Mouse (Mus musculus) midbrain, embryonic 10.5 days (tissue): ENCODE results near the gene Hbs1l. TPM values are rescaled to one million over a fixed set of nuclear protein-coding genes. Genes with fewer than 3 reads are reported as not detected.

Experiments
- DNase-seq: peaks from one replicate; pipeline ENCODE4 v3.0.0-alpha.2; 2017; ENCODE audit warnings: low spot score
- H3K27ac ChIP-seq: fragments of 300-500 bp; sonication (generic); replicated peaks from 2 replicates; pipeline ENCODE4 v1.5.1; 2016; ENCODE audit warnings: mild to moderate bottlenecking
- H3K27me3 ChIP-seq: fragments of 300-500 bp; sonication (generic); 2 replicates; pipeline ENCODE4 v1.6.1; 2016; ENCODE audit warnings: low read depth, mild to moderate bottlenecking; ENCODE audit not compliant: poor library complexity, severe bottlenecking
- H3K36me3 ChIP-seq: fragments of 300-500 bp; sonication (generic); 2 replicates; pipeline ENCODE4 v1.6.1; 2016; ENCODE audit warnings: mild to moderate bottlenecking, moderate library complexity
- H3K4me1 ChIP-seq: fragments of 300-500 bp; sonication (generic); 2 replicates; pipeline ENCODE4 v1.6.1; 2016
- H3K4me3 ChIP-seq: fragments of 300-500 bp; sonication (generic); 2 replicates; pipeline ENCODE4 v1.5.1; 2016; ENCODE audit warnings: mild to moderate bottlenecking, moderate library complexity
- H3K9me3 ChIP-seq: fragments of 300-500 bp; sonication (generic); replicated peaks from 2 replicates; pipeline ENCODE4 v1.6.1; 2016; ENCODE audit warnings: mild to moderate bottlenecking
- WGBS: fragments of 180-500 bp; shearing (Covaris S2); methylation state at CpG from one replicate; pipeline ENCODE4 v1.1.7; 2016; 5-methylcytosine and 5-hydroxymethylcytosine counted together
- polyA plus RNA-seq: library from polyadenylated mRNA; unstranded; fragments of >200 nt; fragmentation: Nextera tagmentation; extraction: Ambion mirVana; gene quantifications from 2 replicates; pipeline ENCODE4 v1.2.1, GENCODE M21; 2016

The Hbs1l gene
- polyA plus RNA-seq, 1 experiment from 2014 or later: 136 TPM

DNA sequence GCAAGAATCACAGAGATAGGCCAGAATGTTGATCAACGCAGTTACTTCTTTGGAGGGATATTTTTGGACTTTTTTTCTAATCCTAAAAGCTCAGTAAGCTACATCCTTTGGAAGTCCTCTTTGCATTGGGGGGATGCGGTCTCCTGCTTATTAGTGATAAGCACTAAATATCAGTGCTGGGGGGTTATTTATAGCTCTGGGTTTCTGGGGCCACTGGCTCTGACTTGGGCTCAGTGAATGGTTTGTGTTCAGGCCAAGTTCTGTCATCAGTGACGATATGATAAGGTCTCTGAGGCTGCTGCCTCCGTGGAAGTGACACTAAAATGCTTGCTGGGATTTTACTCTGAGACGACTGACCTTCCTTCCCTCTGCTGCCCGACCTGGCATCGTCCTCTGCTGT is 104.3 kb downstream of the Hbs1l start:
- 71% methylated on average over 7 of the region's 7 CpGs for WGBS
- Histone ChIP-seq H3K27ac (no peak overlapping the region), H3K4me1 (0 out of 2 replicates have a peak, but pooled peaks cover 10% of the 10 kb centered on the region), H3K4me3 (no peak overlapping the region), H3K27me3 (no peaks in the 10 kb centered on the region), H3K36me3 (no peaks in the 10 kb centered on the region), H3K9me3 (no peaks in the 10 kb centered on the region)
- no peak for DNase-seq

DNA sequence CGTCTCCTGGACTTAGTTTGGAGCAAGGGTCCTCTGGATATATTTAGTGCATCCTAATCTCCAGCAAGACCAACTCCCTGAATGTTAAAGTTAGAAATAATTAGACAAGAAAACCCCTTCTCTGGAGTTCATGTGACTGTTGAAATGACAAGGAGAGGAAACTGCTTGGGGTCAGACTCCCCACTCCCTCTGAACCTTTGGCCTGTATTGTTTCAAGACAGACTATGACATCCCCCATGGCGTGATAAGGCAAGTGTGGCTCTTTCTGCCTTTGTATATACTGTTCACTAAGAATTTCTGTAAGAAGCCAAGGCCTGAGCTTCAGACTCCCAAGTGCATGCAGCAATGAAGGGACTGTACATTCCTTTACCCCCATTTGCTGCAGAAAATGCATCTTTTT is 104.7 kb downstream of the Hbs1l start:
- no peak for DNase-seq
- Histone ChIP-seq H3K27me3 (no peaks in the 10 kb centered on the region), H3K9me3 (no peaks in the 10 kb centered on the region), H3K27ac (no peak overlapping the region), H3K4me3 (no peak overlapping the region), H3K36me3 (no peaks in the 10 kb centered on the region), H3K4me1 (0 out of 2 replicates have a peak, but pooled peaks cover 10% of the 10 kb centered on the region)
- 51% methylated on average over 2 of the region's 2 CpGs for WGBS

GRCm38 (mm10) chr10:21401259-21401658 is 105.5 kb downstream of the Hbs1l start:
- DNase-seq: no peak
- Histone ChIP-seq H3K36me3 (no peaks in the 10 kb centered on the region), H3K27me3 (no peaks in the 10 kb centered on the region), H3K9me3 (no peaks in the 10 kb centered on the region), H3K4me1 (0 out of 2 replicates have a peak, but pooled peaks cover 10% of the 10 kb centered on the region), H3K4me3 (no peak overlapping the region), H3K27ac (no peak overlapping the region)
- WGBS: 79% methylated on average over 4 of the region's 4 CpGs

GRCm38 (mm10) chr10:21404822-21405221 is 109.0 kb downstream of the Hbs1l start:
- Histone ChIP-seq H3K27me3 (no peaks in the 10 kb centered on the region), H3K9me3 (no peaks in the 10 kb centered on the region), H3K4me1 (0 out of 2 replicates have a peak, but pooled peaks cover 7% of the 10 kb centered on the region), H3K4me3 (no peak overlapping the region), H3K27ac (no peak overlapping the region), H3K36me3 (no peaks in the 10 kb centered on the region)
- no peak for DNase-seq
- 95% methylated on average over 4 of the region's 4 CpGs for WGBS

- no peak for DNase-seq
- 0 out of 2 replicates have a peak, but pooled peaks cover 3% of the 10 kb centered on the region for H3K4me1 ChIP-seq
- no peak overlapping the region for H3K27ac ChIP-seq
- WGBS: 84% methylated on average over 11 of the region's 11 CpGs
- no peaks in the 10 kb centered on the region for H3K27me3 ChIP-seq
- no peaks in the 10 kb centered on the region for H3K9me3 ChIP-seq
- no peaks in the 10 kb centered on the region for H3K36me3 ChIP-seq
- H3K4me3 ChIP-seq: no peak overlapping the region
Observed at GRCm38 (mm10) chr10:21405707-21406534, 110.1 kb downstream of the Hbs1l start.

GRCm38 (mm10) chr10:21410711-21411110 is 114.9 kb downstream of the Hbs1l start:
- Histone ChIP-seq H3K4me1 (no peaks in the 10 kb centered on the region), H3K27ac (no peak overlapping the region), H3K4me3 (no peak overlapping the region), H3K27me3 (no peaks in the 10 kb centered on the region), H3K36me3 (no peaks in the 10 kb centered on the region), H3K9me3 (no peaks in the 10 kb centered on the region)
- 87% methylated on average over 5 of the region's 5 CpGs for WGBS
- DNase-seq: no peak

GRCm38 (mm10) chr10:21411621-21412205 is 115.9 kb downstream of the Hbs1l start:
- no peak for DNase-seq
- no peak overlapping the region for H3K4me3 ChIP-seq
- H3K27ac ChIP-seq: no peak overlapping the region
- WGBS: 75% methylated on average over 6 of the region's 6 CpGs
- H3K4me1 ChIP-seq: no peaks in the 10 kb centered on the region
- no peaks in the 10 kb centered on the region for H3K27me3 ChIP-seq
- no peaks in the 10 kb centered on the region for H3K9me3 ChIP-seq
- no peaks in the 10 kb centered on the region for H3K36me3 ChIP-seq

DNA sequence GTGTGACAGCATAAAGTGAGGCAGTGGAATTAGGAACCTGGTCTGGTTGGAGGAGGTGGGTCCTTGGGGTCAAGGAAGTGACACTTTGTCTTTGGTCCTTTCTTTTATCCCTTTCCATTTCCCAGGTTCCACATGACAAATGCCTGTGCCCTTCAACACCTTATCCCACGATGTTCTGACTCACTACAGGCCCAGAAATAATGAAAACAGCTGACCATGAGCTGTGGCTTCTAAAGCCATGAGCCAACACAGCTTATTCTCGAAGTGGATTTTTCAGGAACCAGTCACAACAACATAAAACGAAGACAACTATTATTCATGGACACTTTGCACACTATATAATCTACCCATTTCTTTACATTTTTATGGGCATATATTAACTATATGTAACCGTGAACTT is 119.3 kb downstream of the Hbs1l start:
- Histone ChIP-seq H3K36me3 (no peaks in the 10 kb centered on the region), H3K27ac (no peak overlapping the region), H3K4me1 (no peaks in the 10 kb centered on the region), H3K9me3 (no peaks in the 10 kb centered on the region), H3K4me3 (no peak overlapping the region), H3K27me3 (no peaks in the 10 kb centered on the region)
- no peak for DNase-seq
- 89% methylated on average over 4 of the region's 4 CpGs for WGBS

DNA sequence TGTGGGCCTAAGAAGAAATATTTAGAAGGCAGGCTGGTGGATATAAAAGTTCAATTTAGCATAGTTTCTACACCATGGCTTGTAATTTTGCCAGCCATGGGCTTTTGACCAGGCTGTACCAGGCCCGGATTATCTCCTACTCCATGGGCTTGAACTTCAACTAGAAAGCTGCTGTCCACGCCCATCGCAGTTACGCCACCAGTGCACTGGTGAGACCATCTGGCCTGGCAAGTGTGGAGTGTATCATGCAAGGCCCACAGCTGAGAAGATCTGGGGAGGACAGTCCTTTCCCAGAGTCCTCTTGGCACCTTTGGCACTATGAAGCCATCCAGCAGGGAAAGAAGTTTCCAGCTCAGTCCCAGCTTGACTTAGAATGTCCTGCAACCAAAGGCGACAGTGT is 120.4 kb downstream of the Hbs1l start:
- H3K27ac ChIP-seq: no peak overlapping the region
- DNase-seq: no peak
- H3K4me3 ChIP-seq: no peak overlapping the region
- H3K36me3 ChIP-seq: no peaks in the 10 kb centered on the region
- H3K27me3 ChIP-seq: no peaks in the 10 kb centered on the region
- H3K9me3 ChIP-seq: no peaks in the 10 kb centered on the region
- H3K4me1 ChIP-seq: no peaks in the 10 kb centered on the region
- 93% methylated on average over 5 of the region's 5 CpGs for WGBS

Other genes with a start within 250 kb of the Hbs1l start
- 5.1 and 6.8 TPM in 2 replicates for gene Myb, start 135.0 kb upstream of the Hbs1l start, polyA plus RNA-seq
- gene Aldh8a1, start 81.3 kb downstream of the Hbs1l start, polyA plus RNA-seq: 0.12 and 0.14 TPM in 2 replicates